Mouse (Mus musculus) forebrain, embryonic 16.5 days (tissue): ENCODE data around the gene Foxp1. TPM values are rescaled to one million over a fixed set of nuclear protein-coding genes. Genes with fewer than 3 reads are reported as not detected.

Experiments
- ATAC-seq: fragments of 200-750 bp; cut with Nextera tagmentation; 2 replicates; pipeline ENCODE4 v1.8.0; 2017; ENCODE audit warnings: mild to moderate bottlenecking, moderate library complexity
- H3K27ac ChIP-seq: fragments of 300-500 bp; sonication (generic); 2 replicates; pipeline ENCODE4 v1.5.1; 2014; ENCODE audit warnings: low read length, control low read depth
- H3K27me3 ChIP-seq: fragments of 300-500 bp; sonication (generic); replicated peaks from 2 replicates; pipeline ENCODE4 v1.6.1; 2014; ENCODE audit warnings: low read length; ENCODE audit not compliant: control insufficient read depth, insufficient read depth
- H3K36me3 ChIP-seq: fragments of 300-500 bp; sonication (generic); 2 replicates; pipeline ENCODE4 v1.6.1; 2014; ENCODE audit not compliant: control insufficient read depth, insufficient read depth
- H3K4me1 ChIP-seq: fragments of 300-500 bp; sonication (generic); replicated peaks from 2 replicates; pipeline ENCODE4 v1.6.1; 2014; ENCODE audit warnings: low read length; ENCODE audit not compliant: control insufficient read depth, insufficient read depth
- H3K4me2 ChIP-seq: fragments of 300-500 bp; sonication (generic); 2 replicates; pipeline ENCODE4 v1.6.1; 2014; ENCODE audit warnings: mild to moderate bottlenecking, low read length, control low read depth
- H3K4me3 ChIP-seq: fragments of 300-500 bp; sonication (generic); replicated peaks from 2 replicates; pipeline ENCODE4 v1.5.1; 2014; ENCODE audit warnings: mild to moderate bottlenecking, low read length, control low read depth
- H3K9ac ChIP-seq: fragments of 300-500 bp; sonication (generic); replicated peaks from 2 replicates; pipeline ENCODE4 v1.6.1; 2014; ENCODE audit warnings: low read depth, low read length, control low read depth
- H3K9me3 ChIP-seq: fragments of 300-500 bp; sonication (generic); 2 replicates; pipeline ENCODE4 v1.6.1; 2016; ENCODE audit warnings: low read length; ENCODE audit not compliant: control insufficient read depth
- WGBS: fragments of 180-500 bp; shearing (Covaris S2); extraction: QIAGEN DNeasy Blood & Tissue Kit; methylation state at CpG from one replicate; pipeline ENCODE4 v1.1.7; 2014; 5-methylcytosine and 5-hydroxymethylcytosine counted together
- microRNA-seq: library from miRNA; unstranded; fragments of <30 nt; microRNA quantifications from one replicate; pipeline ENCODE4, GENCODE M21; 2017
- polyA plus RNA-seq: library from polyadenylated mRNA; unstranded; fragments of >200 nt; fragmentation: Nextera tagmentation; extraction: Ambion mirVana; gene quantifications from 2 replicates; pipeline ENCODE4 v1.2.1, GENCODE M21; 2015

Foxp1 gene
- polyA plus RNA-seq, 1 experiment from 2014 or later, result 123 TPM

- Histone ChIP-seq H3K27ac (no peak overlapping the region), H3K27me3 (no peaks in the 10 kb centered on the region), H3K36me3 (no peaks in the 10 kb centered on the region), H3K9ac (no peak overlapping the region), H3K9me3 (no peaks in the 10 kb centered on the region), H3K4me2 (no peak overlapping the region), H3K4me1 (no peaks in the 10 kb centered on the region), H3K4me3 (no peak overlapping the region)
- no peak for ATAC-seq
- 34% methylated on average over 2 of the region's 2 CpGs for WGBS
These were observed 646.1 kb downstream of the Foxp1 start for GRCm38 (mm10) chr6:98876401-98876800.

Small RNA genes lying within 50 kb of the gene (microRNA-seq; reads per million reads assigned to microRNA genes)
- gene Gm22328 (not detected), gene Gm49348 (not detected)

Other genes with a start within 250 kb of the Foxp1 start
- 8.8 and 10.2 TPM in 2 replicates for gene Eif4e3, start 144.1 kb upstream of the Foxp1 start, polyA plus RNA-seq
- 3.0 and 6.3 TPM in 2 replicates for gene Gm20696, start 144.1 kb upstream of the Foxp1 start, polyA plus RNA-seq
- 17.3 and 17.6 TPM in 2 replicates for gene Gpr27, start 170.0 kb upstream of the Foxp1 start, polyA plus RNA-seq
- 2.3 and 3.7 TPM in 2 replicates for gene Prok2, start 203.7 kb upstream of the Foxp1 start, polyA plus RNA-seq